Mouse (Mus musculus): Measurements from ENCODE around the gene Ogt.

DNA sequence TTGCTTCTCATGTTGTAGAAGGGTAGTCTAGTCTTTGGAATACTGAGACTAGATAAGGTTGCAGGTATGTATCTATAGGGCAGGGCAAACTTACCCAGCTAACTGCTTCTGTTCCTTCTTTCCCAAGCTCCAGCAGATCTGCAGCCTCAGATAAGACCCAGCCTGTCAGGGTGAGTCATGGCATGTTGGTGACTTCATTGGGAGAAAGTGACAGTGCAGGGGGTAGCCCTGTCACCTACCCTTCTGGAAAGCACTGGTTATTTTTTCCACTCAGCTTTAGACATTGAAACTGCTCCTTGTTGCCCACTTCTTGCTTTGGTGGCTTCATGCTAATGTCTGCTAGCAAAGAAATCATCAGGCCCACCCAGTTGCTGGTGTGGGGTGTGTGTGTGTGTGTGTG is 90.2 kb downstream of the Ogt start:
- TF ChIP-seq GATA1 (IDR thresholded peaks at IDR 0.05; ENCODE audit: borderline replicate concordance, low read length) (no peak), CTCF (IDR thresholded peaks at IDR 0.05; ENCODE audit: low read depth, low read length) (no peak)

Data from G1E (cell line).